Mouse (Mus musculus): Measurements from ENCODE around the gene Depdc7. TPM values are rescaled to one million over a fixed set of nuclear protein-coding genes. Genes with fewer than 3 reads are reported as not detected.

Gene Depdc7
- 1.7 and 1.9 TPM in 2 replicates for polyA plus RNA-seq (2012; ENCODE audit: insufficient read depth, low replicate concordance)

DNA sequence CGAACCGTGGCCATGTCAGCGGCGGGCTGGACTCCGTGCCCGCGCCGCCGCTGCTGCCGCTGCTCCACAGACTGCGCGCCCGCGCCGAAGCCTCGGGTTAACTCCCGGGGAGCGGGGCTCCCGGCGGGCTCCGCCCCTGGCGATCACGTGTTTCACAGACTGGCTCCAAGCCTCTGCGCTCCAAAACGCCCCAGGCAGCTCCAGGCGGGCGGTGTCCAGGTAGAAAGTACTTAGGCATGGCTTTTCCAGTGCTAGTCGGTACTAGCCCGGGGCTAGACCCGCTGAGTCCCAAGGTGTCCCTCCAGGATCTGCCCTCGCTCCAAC is at the start of gene Depdc7:
Gene Depdc7, minus strand, starts transcription at position 138 of the 324 bp plus-strand sequence.
- Histone ChIP-seq H3K4me3 (replicated peaks) (peak within 1 kb of the TSS; percentile 94), H3K4me1 (peaks cover 35% of the 10 kb centered on the region), H3K9me3 (no peaks in the 10 kb centered on the region), H3K36me3 (replicated peaks; ENCODE audit: low read length) (no peaks in the 10 kb centered on the region), H3K27me3 (replicated peaks) (peaks cover 8% of the 10 kb centered on the region)
- TF ChIP-seq FLI1 (IDR thresholded peaks at IDR 0.05; ENCODE audit: low read length) (no peak), GATA1 (IDR thresholded peaks at IDR 0.05; ENCODE audit: borderline replicate concordance, low read length) (no peak)

GRCm38 (mm10) chr2:104774763-104775162 is 32.1 kb upstream of the Depdc7 start:
- H3K27me3 ChIP-seq (replicated peaks), result no peaks in the 10 kb centered on the region
- H3K4me3 ChIP-seq (replicated peaks), result no peak overlapping the region
- peaks cover 26% of the 10 kb centered on the region for H3K36me3 ChIP-seq (replicated peaks; ENCODE audit: low read length)
- no peaks in the 10 kb centered on the region for H3K9me3 ChIP-seq
- TF ChIP-seq GATA1 (IDR thresholded peaks at IDR 0.05; ENCODE audit: borderline replicate concordance, low read length), result no peak
- no peak for TF ChIP-seq FLI1 (IDR thresholded peaks at IDR 0.05; ENCODE audit: low read length)
- no peaks in the 10 kb centered on the region for H3K4me1 ChIP-seq

DNA sequence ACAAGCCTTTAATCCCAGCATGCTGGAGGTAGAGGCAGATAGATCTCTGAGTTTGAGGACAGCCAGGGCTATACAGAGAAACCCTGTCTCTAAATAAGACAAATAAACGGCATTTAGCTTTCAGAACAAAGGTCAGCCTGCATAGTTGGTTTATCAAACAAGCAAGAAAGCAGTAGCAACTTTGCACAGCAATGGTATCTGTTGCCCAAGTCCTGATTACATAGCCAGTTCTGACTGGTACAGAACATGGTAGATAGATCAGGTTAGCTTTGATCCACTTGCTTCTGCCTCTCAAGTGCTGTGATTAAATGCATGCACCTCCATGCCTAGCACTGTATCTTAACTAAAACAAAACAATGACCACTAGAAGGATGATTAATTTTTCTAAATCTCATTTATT is 26.0 kb upstream of the Depdc7 start:
- TF ChIP-seq FLI1 (IDR thresholded peaks at IDR 0.05; ENCODE audit: low read length), result no peak
- no peak for TF ChIP-seq GATA1 (IDR thresholded peaks at IDR 0.05; ENCODE audit: borderline replicate concordance, low read length)
- no peak overlapping the region for H3K4me3 ChIP-seq (replicated peaks)
- H3K9me3 ChIP-seq, result no peaks in the 10 kb centered on the region
- no peaks in the 10 kb centered on the region for H3K27me3 ChIP-seq (replicated peaks)
- H3K4me1 ChIP-seq, result no peaks in the 10 kb centered on the region
- peaks cover 17% of the 10 kb centered on the region for H3K36me3 ChIP-seq (replicated peaks; ENCODE audit: low read length)

DNA sequence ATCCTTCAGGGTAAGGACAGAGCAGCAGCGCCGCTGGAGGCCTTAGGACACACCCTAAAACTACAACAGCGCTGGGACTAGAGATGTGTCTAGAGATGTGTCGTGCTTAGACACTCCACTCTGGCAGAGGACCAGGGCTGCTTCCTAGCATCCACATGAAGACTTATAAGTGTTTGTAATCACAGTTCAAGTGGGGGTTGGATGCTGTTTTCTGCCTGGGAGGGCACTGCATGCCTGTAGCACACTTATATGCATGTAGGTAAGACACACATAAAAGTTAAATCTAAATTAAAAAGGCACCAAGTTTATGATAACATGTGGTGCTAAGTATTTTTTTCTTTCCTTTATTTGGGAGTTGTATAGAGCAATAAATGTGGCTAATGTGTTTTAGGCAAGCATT is 21.3 kb upstream of the Depdc7 start:
- Histone ChIP-seq H3K27me3 (replicated peaks) (no peaks in the 10 kb centered on the region), H3K9me3 (no peaks in the 10 kb centered on the region), H3K4me1 (no peaks in the 10 kb centered on the region; the same call in 1 of the 2 replicates), H3K4me3 (replicated peaks) (no peak overlapping the region), H3K36me3 (replicated peaks; ENCODE audit: low read length) (peaks cover 2% of the 10 kb centered on the region)
- no peak for TF ChIP-seq GATA1 (IDR thresholded peaks at IDR 0.05; ENCODE audit: borderline replicate concordance, low read length)
- TF ChIP-seq FLI1 (IDR thresholded peaks at IDR 0.05; ENCODE audit: low read length), result no peak

- TF ChIP-seq GATA1 (IDR thresholded peaks at IDR 0.05; ENCODE audit: borderline replicate concordance, low read length) (no peak), FLI1 (IDR thresholded peaks at IDR 0.05; ENCODE audit: low read length) (no peak)
- no peaks in the 10 kb centered on the region for H3K9me3 ChIP-seq
- H3K4me3 ChIP-seq (replicated peaks), result no peak overlapping the region
- H3K27me3 ChIP-seq (replicated peaks), result no peaks in the 10 kb centered on the region
- H3K4me1 ChIP-seq, result no peaks in the 10 kb centered on the region; the same call in 1 of the 2 replicates
- no peaks in the 10 kb centered on the region for H3K36me3 ChIP-seq (replicated peaks; ENCODE audit: low read length)
Measured at GRCm38 (mm10) chr2:104763134-104763703, 20.5 kb upstream of the Depdc7 start.

- no peaks in the 10 kb centered on the region for H3K9me3 ChIP-seq
- no peaks in the 10 kb centered on the region for H3K27me3 ChIP-seq (replicated peaks)
- peaks cover 5% of the 10 kb centered on the region for H3K4me1 ChIP-seq
- H3K36me3 ChIP-seq (replicated peaks; ENCODE audit: low read length), result no peaks in the 10 kb centered on the region
- no peak overlapping the region for H3K4me3 ChIP-seq (replicated peaks)
- no peak for TF ChIP-seq FLI1 (IDR thresholded peaks at IDR 0.05; ENCODE audit: low read length)
- no peak for TF ChIP-seq GATA1 (IDR thresholded peaks at IDR 0.05; ENCODE audit: borderline replicate concordance, low read length)
Measured at GRCm38 (mm10) chr2:104750611-104751010, 7.9 kb upstream of the Depdc7 start.

DNA sequence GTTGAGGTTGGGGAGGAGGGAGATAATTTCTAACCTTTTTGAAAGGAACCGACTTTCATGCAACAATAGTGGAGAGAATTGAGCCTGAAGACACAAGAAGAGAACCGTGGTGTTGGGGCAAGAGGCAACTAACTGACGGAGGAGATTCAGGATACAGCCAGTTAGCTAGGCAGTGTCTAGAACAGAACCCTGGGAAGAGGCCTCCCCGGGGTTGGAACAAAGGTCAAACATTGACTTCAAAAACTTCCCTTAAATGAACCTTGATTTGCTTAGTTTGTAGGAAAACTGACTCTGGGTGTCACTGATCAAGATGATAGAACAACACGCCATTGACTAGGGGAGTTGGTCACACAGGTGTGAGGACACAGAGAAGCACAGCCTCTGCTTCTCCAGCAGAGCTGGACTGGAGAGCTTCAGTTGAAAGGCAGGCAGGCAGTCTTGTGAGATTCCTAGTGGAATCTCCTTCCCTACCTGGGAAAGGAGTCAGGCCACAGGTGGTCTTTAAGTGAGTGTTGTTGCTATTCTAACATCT is 6.0 kb upstream of the Depdc7 start:
- no peaks in the 10 kb centered on the region for H3K27me3 ChIP-seq (replicated peaks)
- no peaks in the 10 kb centered on the region for H3K36me3 ChIP-seq (replicated peaks; ENCODE audit: low read length)
- H3K4me1 ChIP-seq, result peaks cover 8% of the 10 kb centered on the region
- no peak overlapping the region for H3K4me3 ChIP-seq (replicated peaks)
- no peak for TF ChIP-seq GATA1 (IDR thresholded peaks at IDR 0.05; ENCODE audit: borderline replicate concordance, low read length)
- no peaks in the 10 kb centered on the region for H3K9me3 ChIP-seq

DNA sequence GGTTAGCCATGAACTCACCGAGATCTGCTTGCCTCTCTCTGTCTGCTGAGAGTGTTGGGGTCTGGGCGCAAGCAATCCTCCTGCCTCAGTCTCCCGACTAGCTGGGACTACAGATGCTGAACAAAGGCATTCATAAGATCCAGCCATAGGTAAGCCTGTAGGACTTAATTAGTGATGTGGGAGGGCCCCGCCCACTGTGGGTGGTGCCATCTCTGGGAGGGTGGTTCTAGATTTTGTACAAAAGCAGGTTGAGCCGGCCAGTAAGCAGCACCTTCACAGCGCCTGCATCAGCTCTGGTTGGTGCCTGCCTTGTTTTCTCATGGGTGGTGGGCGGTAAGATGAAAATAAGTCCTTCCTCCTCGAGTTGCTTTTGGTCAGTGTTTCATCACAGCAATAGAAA is 3.6 kb upstream of the Depdc7 start:
- no peak overlapping the region for H3K4me3 ChIP-seq (replicated peaks)
- no peaks in the 10 kb centered on the region for H3K36me3 ChIP-seq (replicated peaks; ENCODE audit: low read length)
- no peaks in the 10 kb centered on the region for H3K9me3 ChIP-seq
- peaks cover 23% of the 10 kb centered on the region for H3K4me1 ChIP-seq
- H3K27me3 ChIP-seq (replicated peaks), result peaks cover under 1% of the 10 kb centered on the region
- no peak for TF ChIP-seq GATA1 (IDR thresholded peaks at IDR 0.05; ENCODE audit: borderline replicate concordance, low read length)
- no peak for TF ChIP-seq FLI1 (IDR thresholded peaks at IDR 0.05; ENCODE audit: low read length)

- Histone ChIP-seq H3K4me1 (peaks cover 35% of the 10 kb centered on the region), H3K27me3 (replicated peaks) (peaks cover 6% of the 10 kb centered on the region), H3K36me3 (replicated peaks; ENCODE audit: low read length) (no peaks in the 10 kb centered on the region), H3K9me3 (no peaks in the 10 kb centered on the region), H3K4me3 (replicated peaks) (no peak overlapping the region)
- TF ChIP-seq GATA1 (IDR thresholded peaks at IDR 0.05; ENCODE audit: borderline replicate concordance, low read length) (no peak), FLI1 (IDR thresholded peaks at IDR 0.05; ENCODE audit: low read length) (no peak)
Measured at GRCm38 (mm10) chr2:104743971-104744370, 1.3 kb upstream of the Depdc7 start.

GRCm38 (mm10) chr2:104743160-104743559 is 482 bp upstream of the Depdc7 start:
- no peaks in the 10 kb centered on the region for H3K36me3 ChIP-seq (replicated peaks; ENCODE audit: low read length)
- no peaks in the 10 kb centered on the region for H3K9me3 ChIP-seq
- no peak for TF ChIP-seq GATA1 (IDR thresholded peaks at IDR 0.05; ENCODE audit: borderline replicate concordance, low read length)
- TF ChIP-seq FLI1 (IDR thresholded peaks at IDR 0.05; ENCODE audit: low read length), result no peak
- H3K4me1 ChIP-seq, result peaks cover 35% of the 10 kb centered on the region
- H3K4me3 ChIP-seq (replicated peaks), result peak overlapping the region; percentile 94
- H3K27me3 ChIP-seq (replicated peaks), result peaks cover 8% of the 10 kb centered on the region

All from megakaryocyte, embryonic 14.5 days (primary cell).